Mouse (Mus musculus) frontal cortex, postnatal 14 days (tissue): ENCODE measurements around the gene Myl6b.
"Not testable (repeated sequence)": the region's sequence is repeated elsewhere in the genome, so short reads cannot be mapped to it uniquely, and the experiment has no call there.

Experiments
- DNase-seq, 2 experiments: peaks; one replicate each; pipeline ENCODE4 v3.0.0; 2022; ENCODE audit warnings: low spot score in 2 of 2

Myl6b gene

GRCm38 (mm10) chr10:128518833-128519232, 20.3 kb upstream of the Myl6b start:
- DNase-seq = no peak

GRCm38 (mm10) chr10:128516677-128517076, 18.2 kb upstream of the Myl6b start:
- no peak for DNase-seq

- no peak for DNase-seq
Observed at GRCm38 (mm10) chr10:128516029-128516428, 17.5 kb upstream of the Myl6b start.

- no peak for DNase-seq
Observed at GRCm38 (mm10) chr10:128515044-128515443, 16.6 kb upstream of the Myl6b start.

- DNase-seq = no peak
Observed at GRCm38 (mm10) chr10:128511761-128512160, 13.3 kb upstream of the Myl6b start.

GRCm38 (mm10) chr10:128511189-128511588, 12.7 kb upstream of the Myl6b start:
- no peak for DNase-seq

GRCm38 (mm10) chr10:128510301-128510700, 11.8 kb upstream of the Myl6b start:
- DNase-seq = no peak

GRCm38 (mm10) chr10:128509831-128510230, 11.3 kb upstream of the Myl6b start:
- DNase-seq = no peak

GRCm38 (mm10) chr10:128509203-128509602, 10.7 kb upstream of the Myl6b start:
- no peak for DNase-seq

GRCm38 (mm10) chr10:128508260-128508659, 9.8 kb upstream of the Myl6b start:
- no peak for DNase-seq

- DNase-seq = no peak
Observed at GRCm38 (mm10) chr10:128505974-128506373, 7.5 kb upstream of the Myl6b start.

GRCm38 (mm10) chr10:128505371-128505667, 6.8 kb upstream of the Myl6b start:
- not testable (repeated sequence) for DNase-seq

- DNase-seq = no peak
Observed at GRCm38 (mm10) chr10:128504641-128505370, 6.3 kb upstream of the Myl6b start.

GRCm38 (mm10) chr10:128504012-128504411, 5.5 kb upstream of the Myl6b start:
- DNase-seq = no peak

GRCm38 (mm10) chr10:128503532-128503931, 5.0 kb upstream of the Myl6b start:
- DNase-seq = no peak

- no peak for DNase-seq
Observed at GRCm38 (mm10) chr10:128502341-128502740, 3.9 kb upstream of the Myl6b start.

- DNase-seq = peak in 1 of 2 experiments; percentile 51
Observed at GRCm38 (mm10) chr10:128499116-128499671, 709 bp upstream of the Myl6b start.

- DNase-seq = no peak
Observed at GRCm38 (mm10) chr10:128497134-128497737, 1.2 kb downstream of the Myl6b start.

GRCm38 (mm10) chr10:128496509-128497077, 1.9 kb downstream of the Myl6b start:
- no peak for DNase-seq

GRCm38 (mm10) chr10:128495903-128496302, 2.6 kb downstream of the Myl6b start:
- no peak for DNase-seq

GRCm38 (mm10) chr10:128495270-128495669, 3.2 kb downstream of the Myl6b start:
- DNase-seq = no peak

GRCm38 (mm10) chr10:128494667-128495245, 3.7 kb downstream of the Myl6b start:
- DNase-seq = no peak
